Comparison of ENCODE assay signal across 18 mouse cellular contexts in genomic region chr2:32505536-32505935, GRCm38 (mm10). TPM values are rescaled to one million over a fixed set of nuclear protein-coding genes. Genes with fewer than 3 reads are reported as not detected.
A peak's percentile ranks its signal among the peaks of the same experiment; 100 is the strongest.
DNase-seq lines count a peak whose midpoint lies in the region; TF ChIP-seq lines count a peak whose summit lies in the region.
"Had no signal": no experiment of that assay in that cellular context is flagged by ENCODE, and none has a peak within 500 bp of the region (broad histone marks: within the 10 kb centered on the region; RNA-seq: fewer than 3 reads in every experiment).

No protein-coding gene starts in this region.

- intact Hi-C loops in left cerebral cortex, adult 2 months (cut with DNase I): loop anchor here (10.0 kb wide), 1 partner anchor 149 kb away; no protein-coding TSS in a partner anchor
- intact Hi-C loops in left cerebral cortex, postnatal 25 days (cut with DNase I): no loop called here

- no peaks in the 10 kb centered on the region for H3K36me3 ChIP-seq in E14TG2a.4 (ENCODE audit: insufficient read depth, low read length)
- H3K36me3 ChIP-seq: intestine, embryonic 15.5 days; limb, embryonic 13.5 days; midbrain, embryonic 10.5 days had no signal

- H3K27ac ChIP-seq in left cerebral cortex, adult 2 months: no peak overlapping the region
- H3K27ac ChIP-seq: embryonic facial prominence, embryonic 10.5 days; intestine, embryonic 15.5 days; limb, embryonic 13.5 days; midbrain, embryonic 10.5 days had no signal

- no peak for DNase-seq in left cerebral cortex, adult 2 months (ENCODE audit: extremely low spot score in 1 of 2, low spot score in 2 of 2)
- no peak for DNase-seq in left cerebral cortex, postnatal 25 days (ENCODE audit: low spot score in 2 of 2)
- peak; percentile 28 for DNase-seq in A20 (ENCODE audit: low read depth, low spot score)
- DNase-seq in induced T-regulatory cell, adult 2 months (ENCODE audit: low read depth): peak; percentile 52
- no peak for DNase-seq in retina, embryonic 14.5 days (ENCODE audit: low spot score)
- DNase-seq in ovary, postnatal 14 days (ENCODE audit: low spot score): no peak
- DNase-seq: cerebellum, adult 11 months; heart, adult 11 months; kidney, postnatal 10 days; layer of hippocampus, adult 9-11 months; lung, adult 18-20 months; lung, postnatal 4 days; thymus, adult 2 months had no signal

- no peak overlapping the region for H3K4me3 ChIP-seq in left cerebral cortex, adult 2 months
- H3K4me3 ChIP-seq in E14TG2a.4 (replicated peaks; ENCODE audit: low read length): no peak overlapping the region
- H3K4me3 ChIP-seq: embryonic facial prominence, embryonic 10.5 days; intestine, embryonic 15.5 days; limb, embryonic 13.5 days; midbrain, embryonic 10.5 days had no signal

- H3K27me3 ChIP-seq in E14TG2a.4 (ENCODE audit: insufficient read depth, low read length): no peaks in the 10 kb centered on the region
- H3K27me3 ChIP-seq: intestine, embryonic 15.5 days; limb, embryonic 13.5 days had no signal

- peak; percentile 6 for TF ChIP-seq CTCF in left cerebral cortex, adult 2 months (IDR thresholded peaks at IDR 0.05)
- peak; percentile 45 for TF ChIP-seq CTCF in E14TG2a.4 (conservative IDR thresholded peaks at IDR 0.05; ENCODE audit: low read length)

- peaks cover 55% of the 10 kb centered on the region for H3K4me1 ChIP-seq in E14TG2a.4 (replicated peaks; ENCODE audit: low read depth, low read length)

- H3K9me3 ChIP-seq in E14TG2a.4 (ENCODE audit: low read length): peaks cover 5% of the 10 kb centered on the region
- H3K9me3 ChIP-seq: intestine, embryonic 15.5 days had no signal

RNA-seq across cellular contexts. Expression of gene Fam102a, which starts 29.6 kb away (rescaled TPM):
- total RNA-seq in left cerebral cortex, adult 2 months (2021): 10 to 100 TPM; 61.1 to 64.8 TPM
- total RNA-seq in left cerebral cortex, postnatal 25 days (2021): 10 to 100 TPM; 52.2 to 57.8 TPM

RNA-seq across cellular contexts. Expression of gene Slc25a25, which starts 54.3 kb away (rescaled TPM):
- total RNA-seq in left cerebral cortex, adult 2 months (2021): 10 to 100 TPM; 65.2 to 79.1 TPM
- 10 to 100 TPM; 59.0 to 64.8 TPM for total RNA-seq in left cerebral cortex, postnatal 25 days (2021)

RNA-seq across cellular contexts. Expression of gene Naif1, which starts 55.3 kb away (rescaled TPM):
- 1 to 10 TPM; 3.3 to 3.7 TPM for total RNA-seq in left cerebral cortex, adult 2 months (2021)
- 1 to 10 TPM; 4.2 TPM for total RNA-seq in left cerebral cortex, postnatal 25 days (2021)

Comparison
In these comparisons a context has a peak if more than half of its experiments do, and no peak if none do; other contexts are left out.
1. DNase-seq: peak in A20 (single experiment) and induced T-regulatory cell, adult 2 months (single experiment); none in left cerebral cortex, adult 2 months (0 of 2), left cerebral cortex, postnatal 25 days (0 of 2), retina, embryonic 14.5 days (single experiment) and ovary, postnatal 14 days (single experiment).